Comparison of ENCODE assay signal across 9 mouse cellular contexts in genomic region chr13:59766786-59767515, GRCm38 (mm10). TPM values are rescaled to one million over a fixed set of nuclear protein-coding genes. Genes with fewer than 3 reads are reported as not detected.
A peak's percentile ranks its signal among the peaks of the same experiment; 100 is the strongest.
DNase-seq lines count a peak whose midpoint lies in the region; ATAC-seq lines count a peak whose summit lies in the region.
"Had no signal": no experiment of that assay in that cellular context is flagged by ENCODE, and none has a peak within 500 bp of the region (broad histone marks: within the 10 kb centered on the region; RNA-seq: fewer than 3 reads in every experiment).

No protein-coding gene starts in this region.

- H3K9ac ChIP-seq in forebrain, embryonic 12.5 days: no peak overlapping the region
- H3K9ac ChIP-seq in forebrain, embryonic 16.5 days (replicated peaks; ENCODE audit: low read depth, low read length): no peak overlapping the region
- peak overlapping the region; percentile 17; the same call in 1 of the 2 replicates for H3K9ac ChIP-seq in kidney, embryonic 15.5 days
- peak overlapping the region; percentile 30 for H3K9ac ChIP-seq in lung, embryonic 16.5 days (ENCODE audit: low read length)

- H3K27ac ChIP-seq in forebrain, embryonic 12.5 days: no peak overlapping the region
- H3K27ac ChIP-seq in forebrain, embryonic 16.5 days (ENCODE audit: low read length): no peak overlapping the region
- H3K27ac ChIP-seq in embryonic facial prominence, embryonic 10.5 days (replicated peaks): peak overlapping the region; percentile 35; the same call in 1 of the 2 replicates
- peak overlapping the region; percentile 80 for H3K27ac ChIP-seq in kidney, embryonic 15.5 days
- peak overlapping the region; percentile 77 for H3K27ac ChIP-seq in lung, embryonic 16.5 days (ENCODE audit: low read length)

- H3K4me1 ChIP-seq in forebrain, embryonic 12.5 days: peaks cover 48% of the 10 kb centered on the region
- H3K4me1 ChIP-seq in forebrain, embryonic 16.5 days (replicated peaks; ENCODE audit: control insufficient read depth, insufficient read depth, low read length): peaks cover 31% of the 10 kb centered on the region
- peaks cover 49% of the 10 kb centered on the region for H3K4me1 ChIP-seq in embryonic facial prominence, embryonic 10.5 days
- H3K4me1 ChIP-seq in kidney, embryonic 15.5 days: peaks cover 51% of the 10 kb centered on the region
- H3K4me1 ChIP-seq in lung, embryonic 16.5 days (replicated peaks; ENCODE audit: control insufficient read depth, insufficient read depth, low read length): peaks cover 41% of the 10 kb centered on the region

- no peak for ATAC-seq in forebrain, embryonic 12.5 days (ENCODE audit: low FRiP score)
- no peak for ATAC-seq in forebrain, embryonic 16.5 days
- ATAC-seq in kidney, embryonic 15.5 days (replicated peaks; ENCODE audit: low FRiP score): no peak
- ATAC-seq in lung, embryonic 16.5 days (ENCODE audit: low read depth): no peak

- peaks cover 10% of the 10 kb centered on the region for H3K36me3 ChIP-seq in forebrain, embryonic 12.5 days (replicated peaks)
- no peaks in the 10 kb centered on the region; the same call in 1 of the 2 replicates for H3K36me3 ChIP-seq in forebrain, embryonic 16.5 days (ENCODE audit: control insufficient read depth, insufficient read depth)
- H3K36me3 ChIP-seq in embryonic facial prominence, embryonic 10.5 days (replicated peaks): peaks cover 38% of the 10 kb centered on the region
- peaks cover 19% of the 10 kb centered on the region for H3K36me3 ChIP-seq in kidney, embryonic 15.5 days
- H3K36me3 ChIP-seq in lung, embryonic 16.5 days (ENCODE audit: control insufficient read depth, insufficient read depth, low read length): 0 out of 2 replicates have a peak, but pooled peaks cover 5% of the 10 kb centered on the region

- no peaks in the 10 kb centered on the region for H3K9me3 ChIP-seq in forebrain, embryonic 12.5 days
- H3K9me3 ChIP-seq in forebrain, embryonic 16.5 days (ENCODE audit: control insufficient read depth, low read length): no peaks in the 10 kb centered on the region
- H3K9me3 ChIP-seq in embryonic facial prominence, embryonic 10.5 days: no peaks in the 10 kb centered on the region
- no peaks in the 10 kb centered on the region for H3K9me3 ChIP-seq in kidney, embryonic 15.5 days (replicated peaks)
- no peaks in the 10 kb centered on the region for H3K9me3 ChIP-seq in lung, embryonic 16.5 days (ENCODE audit: control insufficient read depth, low read length)

- H3K4me2 ChIP-seq in forebrain, embryonic 12.5 days: peak overlapping the region; percentile 8; the same call in 1 of the 2 replicates
- H3K4me2 ChIP-seq in forebrain, embryonic 16.5 days (ENCODE audit: low read length): no peak overlapping the region
- H3K4me2 ChIP-seq in kidney, embryonic 15.5 days: peak overlapping the region; percentile 78
- peak overlapping the region; percentile 78 for H3K4me2 ChIP-seq in lung, embryonic 16.5 days (ENCODE audit: low read depth, low read length)

- no peaks in the 10 kb centered on the region for H3K27me3 ChIP-seq in forebrain, embryonic 12.5 days
- H3K27me3 ChIP-seq in forebrain, embryonic 16.5 days (replicated peaks; ENCODE audit: control insufficient read depth, insufficient read depth, low read length): no peaks in the 10 kb centered on the region
- no peaks in the 10 kb centered on the region for H3K27me3 ChIP-seq in embryonic facial prominence, embryonic 10.5 days (replicated peaks; ENCODE audit: low read depth, poor library complexity, severe bottlenecking)
- H3K27me3 ChIP-seq in kidney, embryonic 15.5 days: no peaks in the 10 kb centered on the region
- H3K27me3 ChIP-seq in lung, embryonic 16.5 days (ENCODE audit: control insufficient read depth, insufficient read depth, low read depth, low read length): no peaks in the 10 kb centered on the region
- H3K27me3 ChIP-seq: CH12.LX had no signal

- DNase-seq in embryonic facial prominence, embryonic 10.5 days (ENCODE audit: low spot score): no peak
- no peak for DNase-seq in layer of hippocampus, adult 9-10 months (ENCODE audit: low spot score)
- DNase-seq in frontal cortex, adult 2 months (ENCODE audit: extremely low spot score in 1 of 2, low spot score in 1 of 2): no peak
- DNase-seq in urinary bladder, postnatal 4 days (ENCODE audit: low spot score in 2 of 2): no peak

- WGBS in forebrain, embryonic 12.5 days: 85% methylated on average over 11 of the region's 11 CpGs
- 80% methylated on average over 11 of the region's 11 CpGs for WGBS in forebrain, embryonic 16.5 days
- 80% methylated on average over 11 of the region's 11 CpGs for WGBS in embryonic facial prominence, embryonic 10.5 days
- 45% methylated on average over 11 of the region's 11 CpGs for WGBS in kidney, embryonic 15.5 days
- 49% methylated on average over 11 of the region's 11 CpGs for WGBS in lung, embryonic 16.5 days

- no peak overlapping the region for H3K4me3 ChIP-seq in forebrain, embryonic 12.5 days (replicated peaks)
- H3K4me3 ChIP-seq in forebrain, embryonic 16.5 days (replicated peaks; ENCODE audit: low read length): no peak overlapping the region
- peak overlapping the region; percentile 92 for H3K4me3 ChIP-seq in embryonic facial prominence, embryonic 10.5 days
- peak overlapping the region; percentile 14 for H3K4me3 ChIP-seq in kidney, embryonic 15.5 days (replicated peaks)
- peak overlapping the region; percentile 88 for H3K4me3 ChIP-seq in lung, embryonic 16.5 days (ENCODE audit: low read length)

RNA-seq across cellular contexts. Expression of gene Isca1, which starts 2.7 kb away (rescaled TPM):
- polyA plus RNA-seq in forebrain, embryonic 12.5 days (2016; fragmentation: Nextera tagmentation; extraction: Ambion mirVana): 111 and 113 TPM in 2 replicates
- 145 and 149 TPM in 2 replicates for polyA plus RNA-seq in forebrain, embryonic 16.5 days (2015; fragmentation: Nextera tagmentation; extraction: Ambion mirVana)
- 86.9 and 92.1 TPM in 2 replicates for polyA plus RNA-seq in embryonic facial prominence, embryonic 10.5 days (2016; fragmentation: Nextera tagmentation; extraction: Ambion mirVana)
- polyA plus RNA-seq in kidney, embryonic 15.5 days (2015; fragmentation: Nextera tagmentation; extraction: Ambion mirVana): 128 and 134 TPM in 2 replicates
- polyA plus RNA-seq in lung, embryonic 16.5 days (2015; fragmentation: Nextera tagmentation; extraction: Ambion mirVana): 168 and 183 TPM in 2 replicates
- polyA plus RNA-seq in frontal cortex, adult 2 months (2012; rRNA removed): 221 and 251 TPM in 2 replicates

RNA-seq across cellular contexts. Expression of gene Gm49354, which starts 15.1 kb away (rescaled TPM):
- polyA plus RNA-seq in forebrain, embryonic 12.5 days (2016; fragmentation: Nextera tagmentation; extraction: Ambion mirVana): not detected in 2 replicates
- polyA plus RNA-seq in forebrain, embryonic 16.5 days (2015; fragmentation: Nextera tagmentation; extraction: Ambion mirVana): not detected in 2 replicates
- polyA plus RNA-seq in embryonic facial prominence, embryonic 10.5 days (2016; fragmentation: Nextera tagmentation; extraction: Ambion mirVana): not detected in 2 replicates
- polyA plus RNA-seq in kidney, embryonic 15.5 days (2015; fragmentation: Nextera tagmentation; extraction: Ambion mirVana): not detected in 2 replicates
- not detected in 2 replicates for polyA plus RNA-seq in lung, embryonic 16.5 days (2015; fragmentation: Nextera tagmentation; extraction: Ambion mirVana)
- polyA plus RNA-seq in frontal cortex, adult 2 months (2012; rRNA removed): not detected in 2 replicates

RNA-seq across cellular contexts. Expression of gene 1700014D04Rik, which starts 20.4 kb away (rescaled TPM):
- polyA plus RNA-seq in forebrain, embryonic 12.5 days (2016; fragmentation: Nextera tagmentation; extraction: Ambion mirVana): 0.05 TPM in 1 of 2 replicates, not detected in the other
- polyA plus RNA-seq in forebrain, embryonic 16.5 days (2015; fragmentation: Nextera tagmentation; extraction: Ambion mirVana): 0.54 TPM in 1 of 2 replicates, not detected in the other
- polyA plus RNA-seq in embryonic facial prominence, embryonic 10.5 days (2016; fragmentation: Nextera tagmentation; extraction: Ambion mirVana): 0.11 and 0.21 TPM in 2 replicates
- not detected in 2 replicates for polyA plus RNA-seq in kidney, embryonic 15.5 days (2015; fragmentation: Nextera tagmentation; extraction: Ambion mirVana)
- 0.24 and 0.29 TPM in 2 replicates for polyA plus RNA-seq in lung, embryonic 16.5 days (2015; fragmentation: Nextera tagmentation; extraction: Ambion mirVana)
- polyA plus RNA-seq in frontal cortex, adult 2 months (2012; rRNA removed): 0.46 and 0.62 TPM in 2 replicates

RNA-seq across cellular contexts. Expression of gene Spata31d1d, which starts 35.4 kb away (rescaled TPM):
- not detected in 2 replicates for polyA plus RNA-seq in forebrain, embryonic 12.5 days (2016; fragmentation: Nextera tagmentation; extraction: Ambion mirVana)
- not detected in 2 replicates for polyA plus RNA-seq in forebrain, embryonic 16.5 days (2015; fragmentation: Nextera tagmentation; extraction: Ambion mirVana)
- polyA plus RNA-seq in embryonic facial prominence, embryonic 10.5 days (2016; fragmentation: Nextera tagmentation; extraction: Ambion mirVana): not detected in 2 replicates
- not detected in 2 replicates for polyA plus RNA-seq in kidney, embryonic 15.5 days (2015; fragmentation: Nextera tagmentation; extraction: Ambion mirVana)
- not detected in 2 replicates for polyA plus RNA-seq in lung, embryonic 16.5 days (2015; fragmentation: Nextera tagmentation; extraction: Ambion mirVana)
- polyA plus RNA-seq in frontal cortex, adult 2 months (2012; rRNA removed): 0.04 and 0.08 TPM in 2 replicates

RNA-seq across cellular contexts. Expression of gene Spata31d1b, which starts 54.9 kb away (rescaled TPM):
- not detected in 2 replicates for polyA plus RNA-seq in forebrain, embryonic 12.5 days (2016; fragmentation: Nextera tagmentation; extraction: Ambion mirVana)
- not detected in 2 replicates for polyA plus RNA-seq in forebrain, embryonic 16.5 days (2015; fragmentation: Nextera tagmentation; extraction: Ambion mirVana)
- not detected in 2 replicates for polyA plus RNA-seq in embryonic facial prominence, embryonic 10.5 days (2016; fragmentation: Nextera tagmentation; extraction: Ambion mirVana)
- polyA plus RNA-seq in kidney, embryonic 15.5 days (2015; fragmentation: Nextera tagmentation; extraction: Ambion mirVana): 0.04 TPM in 1 of 2 replicates, not detected in the other
- polyA plus RNA-seq in lung, embryonic 16.5 days (2015; fragmentation: Nextera tagmentation; extraction: Ambion mirVana): not detected in 2 replicates
- 0.02 TPM in 1 of 2 replicates, not detected in the other for polyA plus RNA-seq in frontal cortex, adult 2 months (2012; rRNA removed)

Comparison
In these comparisons a context has a peak if more than half of its experiments do, and no peak if none do; other contexts are left out.
1. H3K27ac ChIP-seq: peak in embryonic facial prominence, embryonic 10.5 days (single experiment), kidney, embryonic 15.5 days (single experiment) and lung, embryonic 16.5 days (single experiment); none in forebrain, embryonic 12.5 days (single experiment) and forebrain, embryonic 16.5 days (single experiment).
2. H3K4me3 ChIP-seq: peak in embryonic facial prominence, embryonic 10.5 days (single experiment), kidney, embryonic 15.5 days (single experiment) and lung, embryonic 16.5 days (single experiment); none in forebrain, embryonic 12.5 days (single experiment) and forebrain, embryonic 16.5 days (single experiment).
3. H3K9ac ChIP-seq: peak in kidney, embryonic 15.5 days (single experiment) and lung, embryonic 16.5 days (single experiment); none in forebrain, embryonic 12.5 days (single experiment) and forebrain, embryonic 16.5 days (single experiment).